Mouse (Mus musculus) kidney, embryonic 14.5 days (tissue): ENCODE measurements around the gene Lyst. TPM values are rescaled to one million over a fixed set of nuclear protein-coding genes. Genes with fewer than 3 reads are reported as not detected.
A peak's percentile ranks its signal among the peaks of the same experiment; 100 is the strongest.

Experiments
- ATAC-seq: fragments of 200-750 bp; cut with Nextera tagmentation; 2 replicates; pipeline ENCODE4 v1.8.0; 2017; ENCODE audit warnings: moderate number of reproducible peaks, mild to moderate bottlenecking, moderate TSS enrichment, moderate library complexity; ENCODE audit not compliant: low FRiP score, low TSS enrichment
- H3K27ac ChIP-seq: fragments of 300-500 bp; sonication (generic); 2 replicates; pipeline ENCODE4 v1.5.1; 2014; ENCODE audit warnings: low read depth, mild to moderate bottlenecking, low read length, moderate library complexity, mixed read lengths
- H3K27me3 ChIP-seq: fragments of 300-500 bp; sonication (generic); 2 replicates; pipeline ENCODE4 v1.6.1; 2014; ENCODE audit warnings: mild to moderate bottlenecking, low read length; ENCODE audit not compliant: control insufficient read depth, insufficient read depth
- H3K36me3 ChIP-seq: fragments of 300-500 bp; sonication (generic); 2 replicates; pipeline ENCODE4 v1.6.1; 2014; ENCODE audit warnings: low read length, mixed read lengths; ENCODE audit not compliant: control insufficient read depth, insufficient read depth
- H3K4me1 ChIP-seq: fragments of 300-500 bp; sonication (generic); 2 replicates; pipeline ENCODE4 v1.6.1; 2014; ENCODE audit warnings: low read length, mixed read lengths; ENCODE audit not compliant: control insufficient read depth, insufficient read depth
- H3K4me2 ChIP-seq: fragments of 300-500 bp; sonication (generic); replicated peaks from 2 replicates; pipeline ENCODE4 v1.6.1; 2014; ENCODE audit warnings: low read depth, mild to moderate bottlenecking, low read length
- H3K4me3 ChIP-seq: fragments of 300-500 bp; sonication (generic); 2 replicates; pipeline ENCODE4 v1.5.1; 2014; ENCODE audit warnings: mild to moderate bottlenecking, low read length
- H3K9ac ChIP-seq: fragments of 300-500 bp; sonication (generic); 2 replicates; pipeline ENCODE4 v1.6.1; 2014; ENCODE audit warnings: low read depth, mild to moderate bottlenecking, low read length, moderate library complexity
- H3K9me3 ChIP-seq: fragments of 300-500 bp; sonication (generic); 2 replicates; pipeline ENCODE4 v1.6.1; 2016; ENCODE audit warnings: low read length; ENCODE audit not compliant: control insufficient read depth
- WGBS: fragments of 180-500 bp; shearing (Covaris S2); extraction: QIAGEN DNeasy Blood & Tissue Kit; methylation state at CpG from one replicate; pipeline ENCODE4 v1.1.7; 2014; 5-methylcytosine and 5-hydroxymethylcytosine counted together
- polyA plus RNA-seq: library from polyadenylated mRNA; unstranded; fragments of >200 nt; fragmentation: Nextera tagmentation; extraction: Ambion mirVana; gene quantifications from 2 replicates; pipeline ENCODE4 v1.2.1, GENCODE M21; 2014

Lyst gene
- polyA plus RNA-seq, 1 experiment from 2014 or later = 6.8 TPM

DNA sequence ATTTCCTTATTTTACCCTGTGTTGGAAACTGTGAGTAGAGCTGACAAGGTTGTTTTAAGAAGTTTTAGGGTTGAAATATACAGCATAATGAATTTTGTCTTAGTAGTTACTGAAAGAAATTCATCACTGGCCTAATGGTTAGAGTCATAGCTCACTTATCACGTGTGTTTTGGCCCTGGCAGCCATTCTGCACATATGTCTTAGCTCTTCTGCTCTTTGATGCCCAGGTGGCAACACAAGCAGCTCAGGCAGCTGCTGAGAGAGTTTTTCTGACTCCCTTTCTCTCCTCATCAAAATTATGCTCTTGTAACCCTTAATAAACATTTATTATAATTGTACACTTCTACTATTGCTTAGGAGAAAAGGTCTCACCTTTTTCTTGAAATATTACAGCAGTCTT is 18.1 kb downstream of the Lyst start:
- Histone ChIP-seq H3K27me3 (no peaks in the 10 kb centered on the region), H3K4me1 (peaks cover 4% of the 10 kb centered on the region; the same call in 1 of the 2 replicates), H3K9ac (no peak overlapping the region), H3K4me3 (no peak overlapping the region), H3K36me3 (no peaks in the 10 kb centered on the region), H3K4me2 (no peak overlapping the region), H3K27ac (no peak overlapping the region), H3K9me3 (no peaks in the 10 kb centered on the region)
- ATAC-seq = no peak
- 44% methylated on average over 1 of the region's 1 CpGs for WGBS

GRCm38 (mm10) chr13:13609655-13610054 is 19.5 kb downstream of the Lyst start:
- no peak overlapping the region for H3K4me3 ChIP-seq
- peaks cover 4% of the 10 kb centered on the region; the same call in 1 of the 2 replicates for H3K4me1 ChIP-seq
- no peaks in the 10 kb centered on the region for H3K27me3 ChIP-seq
- 35% methylated on average over 2 of the region's 2 CpGs for WGBS
- no peaks in the 10 kb centered on the region for H3K9me3 ChIP-seq
- no peak overlapping the region for H3K9ac ChIP-seq
- H3K4me2 ChIP-seq = no peak overlapping the region
- no peak for ATAC-seq
- H3K36me3 ChIP-seq = no peaks in the 10 kb centered on the region
- H3K27ac ChIP-seq = no peak overlapping the region

DNA sequence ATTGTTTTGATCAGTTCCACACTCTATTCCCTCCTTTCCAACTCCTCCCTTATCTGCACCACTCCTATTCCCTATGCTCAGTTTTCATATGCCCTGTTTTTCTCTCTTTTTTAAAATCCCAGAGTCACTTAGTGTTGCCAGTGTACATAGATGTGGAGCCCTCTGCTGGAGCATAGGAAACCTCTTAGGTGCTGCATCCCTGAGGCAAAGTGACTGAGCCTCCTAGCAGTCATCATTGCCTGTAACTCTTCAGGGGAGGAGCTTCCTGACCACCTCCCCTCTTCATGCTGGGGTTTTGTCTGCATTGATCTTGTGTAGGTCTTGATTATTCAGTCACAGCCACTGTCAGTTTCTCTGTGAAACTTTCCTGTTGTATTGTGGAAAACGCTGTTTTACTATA is 22.7 kb downstream of the Lyst start:
- H3K9me3 ChIP-seq = no peaks in the 10 kb centered on the region
- no peak overlapping the region for H3K4me3 ChIP-seq
- H3K27ac ChIP-seq = no peak overlapping the region
- ATAC-seq = peak; percentile 77; the same call in 1 of the 2 replicates
- no peaks in the 10 kb centered on the region for H3K4me1 ChIP-seq
- 79% methylated on average over 1 of the region's 1 CpGs for WGBS
- H3K36me3 ChIP-seq = peaks cover 3% of the 10 kb centered on the region; the same call in 1 of the 2 replicates
- H3K9ac ChIP-seq = no peak overlapping the region
- H3K4me2 ChIP-seq = no peak overlapping the region
- H3K27me3 ChIP-seq = no peaks in the 10 kb centered on the region

DNA sequence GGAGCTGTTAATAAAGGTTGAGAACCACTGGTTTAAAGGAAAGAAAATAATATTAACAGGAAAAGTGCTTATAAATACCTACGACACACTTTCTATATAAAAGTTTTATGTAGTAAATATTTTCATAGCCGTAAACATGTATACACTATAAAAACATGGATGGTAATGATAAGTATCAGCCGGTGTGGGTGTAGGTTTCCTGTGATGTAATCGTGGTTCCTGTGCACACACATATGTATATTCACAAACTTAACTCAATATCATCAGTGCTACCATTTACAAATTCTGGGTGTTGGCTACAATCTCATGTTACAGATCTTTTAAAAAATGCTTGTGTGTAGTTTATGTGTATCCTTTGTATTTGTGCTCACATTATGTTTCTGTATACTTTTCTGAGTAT is 24.0 kb downstream of the Lyst start:
- ATAC-seq = no peak
- Histone ChIP-seq H3K9me3 (no peaks in the 10 kb centered on the region), H3K4me3 (no peak overlapping the region), H3K4me1 (no peaks in the 10 kb centered on the region), H3K4me2 (no peak overlapping the region), H3K36me3 (peaks cover 3% of the 10 kb centered on the region; the same call in 1 of the 2 replicates), H3K27ac (no peak overlapping the region), H3K9ac (no peak overlapping the region), H3K27me3 (no peaks in the 10 kb centered on the region)
- WGBS = 92% methylated on average over 4 of the region's 4 CpGs

DNA sequence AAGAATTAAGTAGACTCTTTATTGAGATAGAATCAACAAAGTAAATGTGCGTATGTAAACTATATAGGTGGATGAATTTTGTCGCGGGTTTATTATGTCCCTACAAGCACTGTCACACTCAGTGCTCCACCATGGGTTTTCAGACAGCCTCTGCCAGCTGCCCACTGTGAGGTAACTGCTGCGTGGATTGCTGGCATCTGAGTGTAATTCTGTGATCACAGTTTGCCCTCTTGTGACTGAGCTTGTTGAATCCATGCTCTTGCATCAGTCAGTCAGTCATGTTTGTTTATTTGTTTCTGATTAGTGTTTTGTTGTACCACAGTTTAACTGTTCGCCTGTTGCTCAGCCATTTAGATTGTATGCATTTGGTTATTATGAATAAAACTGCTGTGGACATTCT is 31.3 kb downstream of the Lyst start:
- ATAC-seq = no peak
- no peaks in the 10 kb centered on the region for H3K9me3 ChIP-seq

DNA sequence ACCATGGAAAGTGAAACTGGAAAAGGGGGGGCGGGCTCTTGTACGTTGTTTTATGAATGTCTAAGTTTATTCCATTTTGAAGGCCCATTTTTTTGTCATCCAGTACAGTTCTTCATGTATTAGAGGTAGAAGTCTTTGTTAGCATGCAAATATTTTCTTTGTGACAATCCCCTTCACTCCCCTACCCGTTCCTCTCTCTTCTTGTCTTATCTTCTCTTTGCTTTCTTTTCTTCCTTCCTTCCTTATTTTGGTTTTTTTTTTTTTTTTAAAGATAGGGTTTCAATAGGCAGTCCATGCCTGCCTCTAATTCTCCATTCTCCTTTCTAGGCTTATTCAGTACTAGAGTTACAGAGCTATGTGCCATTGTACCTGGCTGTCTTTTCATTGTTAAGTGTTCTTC is 32.4 kb downstream of the Lyst start:
- Histone ChIP-seq H3K9me3 (no peaks in the 10 kb centered on the region), H3K4me2 (no peak overlapping the region), H3K36me3 (no peaks in the 10 kb centered on the region), H3K4me1 (no peaks in the 10 kb centered on the region), H3K4me3 (no peak overlapping the region), H3K27me3 (no peaks in the 10 kb centered on the region), H3K9ac (no peak overlapping the region), H3K27ac (no peak overlapping the region)
- WGBS = 79% methylated on average over 3 of the region's 3 CpGs
- no peak for ATAC-seq

More for the DNA sequence above, 31.3 kb downstream of the Lyst start:
- 87% methylated on average over 5 of the region's 5 CpGs for WGBS
- no peak overlapping the region for H3K27ac ChIP-seq
- peaks cover 3% of the 10 kb centered on the region; the same call in 1 of the 2 replicates for H3K36me3 ChIP-seq
- no peak overlapping the region for H3K4me3 ChIP-seq
- no peak overlapping the region for H3K4me2 ChIP-seq
- H3K9ac ChIP-seq = no peak overlapping the region
- H3K4me1 ChIP-seq = no peaks in the 10 kb centered on the region
- no peaks in the 10 kb centered on the region for H3K27me3 ChIP-seq

GRCm38 (mm10) chr13:13633746-13634145 is 43.5 kb downstream of the Lyst start:
- Histone ChIP-seq H3K36me3 (peaks cover 10% of the 10 kb centered on the region; the same call in 1 of the 2 replicates), H3K27me3 (no peaks in the 10 kb centered on the region), H3K9ac (no peak overlapping the region), H3K4me3 (no peak overlapping the region), H3K4me2 (no peak overlapping the region), H3K27ac (no peak overlapping the region), H3K9me3 (no peaks in the 10 kb centered on the region), H3K4me1 (no peaks in the 10 kb centered on the region)
- WGBS = 85% methylated on average over 1 of the region's 1 CpGs
- ATAC-seq = no peak

- no peak for ATAC-seq
- H3K9ac ChIP-seq = no peak overlapping the region
- no peaks in the 10 kb centered on the region for H3K27me3 ChIP-seq
- H3K4me3 ChIP-seq = no peak overlapping the region
- H3K27ac ChIP-seq = no peak overlapping the region
- no peak overlapping the region for H3K4me2 ChIP-seq
- H3K9me3 ChIP-seq = no peaks in the 10 kb centered on the region
- WGBS = 74% methylated on average over 7 of the region's 7 CpGs
- no peaks in the 10 kb centered on the region for H3K4me1 ChIP-seq
- peaks cover 10% of the 10 kb centered on the region; the same call in 1 of the 2 replicates for H3K36me3 ChIP-seq
Measured at GRCm38 (mm10) chr13:13634706-13635105, 44.5 kb downstream of the Lyst start.

- Histone ChIP-seq H3K9ac (no peak overlapping the region), H3K27ac (no peak overlapping the region), H3K4me2 (no peak overlapping the region), H3K36me3 (peaks cover 10% of the 10 kb centered on the region; the same call in 1 of the 2 replicates), H3K4me3 (no peak overlapping the region), H3K27me3 (no peaks in the 10 kb centered on the region), H3K9me3 (no peaks in the 10 kb centered on the region), H3K4me1 (no peaks in the 10 kb centered on the region)
- 81% methylated on average over 12 of the region's 12 CpGs for WGBS
- ATAC-seq = no peak
Measured at GRCm38 (mm10) chr13:13635224-13635623, 45.0 kb downstream of the Lyst start.
